Mouse (Mus musculus) kidney, postnatal 14 days (tissue): ENCODE measurements around the gene Lin28a.
A peak's percentile ranks its signal among the peaks of the same experiment; 100 is the strongest.
"Not testable (repeated sequence)": the region's sequence is repeated elsewhere in the genome, so short reads cannot be mapped to it uniquely, and the experiment has no call there.

Experiments used
- DNase-seq: peaks from one replicate; pipeline ENCODE4 v3.0.0; 2022; ENCODE audit warnings: mixed read lengths

The Lin28a gene

GRCm38 (mm10) chr4:134018038-134018778 lies 433 bp downstream of the Lin28a start:
- no peak for DNase-seq

- DNase-seq, result no peak
Measured at GRCm38 (mm10) chr4:134017201-134017865, 1.3 kb downstream of the Lin28a start.

GRCm38 (mm10) chr4:134016767-134017166 lies 1.9 kb downstream of the Lin28a start:
- no peak for DNase-seq

- DNase-seq, result no peak
Measured at GRCm38 (mm10) chr4:134016208-134016607, 2.4 kb downstream of the Lin28a start.

- DNase-seq, result no peak
Measured at GRCm38 (mm10) chr4:134012858-134013528, 5.6 kb downstream of the Lin28a start.

DNA sequence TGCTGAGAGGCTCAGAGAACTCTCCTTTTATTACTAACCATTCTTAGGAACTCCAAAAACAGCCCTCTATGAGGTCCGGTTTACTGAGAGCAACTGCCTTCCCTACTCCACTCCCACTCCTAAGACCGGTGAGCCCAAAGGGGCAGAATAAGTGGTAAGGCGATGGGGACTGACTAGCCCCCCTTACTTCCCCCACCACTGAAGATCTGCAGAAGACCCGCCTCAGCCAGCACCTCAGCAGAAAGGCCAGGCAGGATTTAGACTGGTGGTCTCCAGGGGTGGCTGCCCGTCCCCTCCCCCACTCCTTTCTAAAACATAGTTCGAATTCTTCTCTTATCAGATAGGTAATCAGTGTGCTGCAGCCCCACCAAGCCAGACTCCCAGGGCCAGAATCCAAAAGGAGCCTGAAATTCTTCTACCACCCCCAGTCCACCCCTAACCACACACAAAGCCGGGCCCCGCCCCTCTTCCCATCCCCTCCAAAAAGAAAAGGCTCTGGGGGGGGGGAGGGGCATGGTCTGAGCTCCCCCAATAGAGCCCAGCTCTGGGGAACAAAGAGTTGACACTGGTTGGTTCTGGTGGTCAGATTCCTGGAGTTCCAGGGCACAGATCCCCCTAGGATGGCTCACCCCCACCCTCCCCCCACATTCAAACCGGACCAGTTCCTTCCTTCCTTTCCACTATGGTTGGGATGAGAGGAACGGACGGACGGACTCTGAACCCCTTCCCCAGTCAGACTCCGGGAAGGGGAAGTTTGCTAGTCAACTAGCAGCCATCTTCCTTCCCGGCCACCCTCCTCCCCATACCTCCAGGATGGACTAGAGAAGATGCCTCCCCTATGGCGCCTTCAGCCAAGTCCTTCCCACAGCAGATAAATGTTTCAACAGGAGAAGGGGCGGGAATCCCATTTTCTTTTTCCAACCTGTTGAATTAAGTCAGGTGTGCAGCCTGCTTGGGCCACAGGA lies 6.9 kb downstream of the Lin28a start:
- DNase-seq, result no peak

DNA sequence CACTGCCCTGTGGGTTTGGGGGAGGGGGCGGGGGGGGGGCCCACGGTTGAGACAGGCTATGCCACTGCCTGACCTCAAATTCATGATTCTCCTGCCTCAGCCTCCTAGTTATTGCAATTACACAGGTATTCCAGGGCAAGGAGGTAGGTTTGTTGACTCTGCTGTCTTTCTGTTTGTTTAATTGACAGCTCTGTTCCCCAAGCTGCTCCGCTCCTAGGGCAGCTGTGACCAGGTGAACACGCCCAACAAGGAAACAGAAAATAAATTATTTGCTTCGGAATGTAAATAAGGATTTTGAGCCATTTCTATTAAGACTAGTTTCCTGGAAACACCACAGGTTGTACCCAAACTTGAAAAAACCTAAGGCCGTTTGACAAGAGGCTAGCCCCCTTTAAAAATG lies 8.9 kb downstream of the Lin28a start:
- DNase-seq, result no peak

- no peak for DNase-seq
Measured at GRCm38 (mm10) chr4:134006845-134007244, 11.8 kb downstream of the Lin28a start.

DNA sequence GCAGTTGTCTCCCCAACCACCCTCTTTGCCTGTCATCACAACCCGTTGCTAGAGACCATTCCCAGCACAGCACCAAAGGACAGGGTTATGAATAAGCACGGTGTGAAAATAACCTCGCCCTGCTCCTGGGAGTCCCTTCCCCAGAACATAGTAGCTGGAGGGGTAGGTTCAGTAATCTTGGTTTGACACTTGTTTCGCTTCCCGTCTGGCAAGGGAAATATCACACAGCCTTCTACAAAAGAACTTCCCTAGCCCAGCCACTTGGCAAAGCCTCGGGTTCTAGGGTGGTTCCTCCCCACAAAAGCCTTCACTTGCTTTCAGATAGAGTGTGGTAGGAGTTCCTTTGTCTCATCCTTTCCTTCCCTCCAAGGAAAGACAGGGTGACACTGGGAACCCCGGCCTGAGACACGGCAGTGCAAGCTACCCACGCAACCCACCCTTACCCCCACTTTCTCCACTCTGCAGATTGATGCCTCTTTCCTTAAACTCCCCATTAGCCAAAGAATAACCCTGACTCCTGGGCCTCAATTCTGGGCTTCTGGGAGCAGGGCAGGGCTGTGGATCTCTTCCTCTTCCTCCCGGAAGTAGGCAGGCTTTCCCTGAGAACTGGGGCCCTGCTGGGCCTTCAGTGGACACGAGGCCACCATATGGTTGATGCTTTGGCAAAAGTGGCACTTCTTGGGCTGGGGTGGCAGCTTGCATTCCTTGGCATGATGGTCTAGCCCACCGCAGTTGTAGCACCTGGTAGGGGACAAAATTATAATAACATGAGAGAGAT lies 12.9 kb downstream of the Lin28a start:
- DNase-seq, result no peak

GRCm38 (mm10) chr4:134002903-134003302 lies 15.7 kb downstream of the Lin28a start:
- DNase-seq, result no peak

GRCm38 (mm10) chr4:134002246-134002645 lies 16.4 kb downstream of the Lin28a start:
- DNase-seq, result no peak

DNA sequence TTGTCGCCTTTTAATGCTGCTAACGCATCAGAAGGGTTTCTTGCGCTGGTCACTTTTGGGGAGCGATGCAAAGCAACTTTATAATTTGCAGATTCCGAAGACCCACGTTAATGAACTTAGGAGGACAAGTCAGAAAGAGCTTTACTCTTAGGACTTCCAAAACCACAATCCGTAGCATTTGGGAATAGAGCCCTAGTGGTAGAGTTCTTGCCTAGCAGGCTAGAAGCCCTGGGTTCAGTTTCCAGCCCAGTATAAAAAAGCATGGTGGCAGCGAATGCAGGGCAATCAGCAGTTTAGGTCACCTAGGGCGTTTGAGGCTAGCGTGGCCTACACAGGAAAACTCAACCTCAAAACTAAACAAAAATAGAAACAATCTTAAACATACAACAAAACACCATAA lies 16.9 kb downstream of the Lin28a start:
- DNase-seq, result no peak

DNA sequence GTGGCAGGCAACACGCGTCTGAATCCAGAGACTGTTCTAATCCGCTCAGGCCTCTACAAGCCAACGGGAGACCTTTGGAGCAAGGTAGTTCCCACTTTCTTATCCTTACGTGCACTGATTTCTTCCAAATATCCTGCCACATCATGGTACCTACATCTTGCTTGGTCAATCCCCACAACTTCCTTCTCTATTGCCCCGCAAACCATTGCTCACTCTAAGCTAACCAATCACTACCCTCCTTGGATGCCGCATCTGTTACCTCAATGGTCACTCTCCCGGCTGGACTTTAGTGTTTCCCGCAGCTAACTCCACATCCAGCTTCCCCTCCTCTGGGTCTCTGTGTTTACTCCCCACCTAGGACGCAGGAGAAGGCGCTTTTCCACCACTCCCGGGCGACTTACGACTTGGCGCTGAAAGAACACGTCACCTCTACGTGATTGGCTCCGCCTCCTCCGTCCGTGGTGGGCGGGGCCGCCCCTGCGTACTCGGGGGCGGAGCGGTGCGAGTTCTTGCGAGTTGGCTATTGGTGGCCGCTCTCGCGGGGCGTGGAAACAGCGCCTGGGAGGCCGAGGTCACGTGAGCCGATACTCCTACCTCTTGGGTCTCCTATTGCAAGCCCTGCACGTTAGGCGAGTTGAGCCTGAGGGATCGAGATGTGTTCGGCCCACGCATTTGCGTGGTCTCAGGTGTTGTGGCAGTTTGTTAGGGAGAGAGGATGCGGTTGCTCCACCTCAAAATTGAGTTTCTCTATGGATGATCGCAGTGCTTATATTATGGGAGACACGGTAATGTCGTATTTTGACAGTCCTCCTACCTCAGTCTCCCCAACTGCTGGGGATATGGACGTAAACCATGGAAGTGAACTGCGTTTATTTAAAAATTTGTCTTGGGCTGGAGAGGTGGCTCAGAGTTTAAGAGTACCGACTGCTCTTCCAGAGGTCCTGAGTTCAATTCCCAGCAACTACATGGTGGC lies 17.9 kb downstream of the Lin28a start, which contains the start of gene Dhdds:
TSS of gene Dhdds (minus strand) at position 453 of the 973 bp plus-strand sequence.
- DNase-seq, result peak; percentile 96

- DNase-seq, result peak; percentile 19
Measured at GRCm38 (mm10) chr4:133994697-133995096, 23.9 kb downstream of the Lin28a start.

DNA sequence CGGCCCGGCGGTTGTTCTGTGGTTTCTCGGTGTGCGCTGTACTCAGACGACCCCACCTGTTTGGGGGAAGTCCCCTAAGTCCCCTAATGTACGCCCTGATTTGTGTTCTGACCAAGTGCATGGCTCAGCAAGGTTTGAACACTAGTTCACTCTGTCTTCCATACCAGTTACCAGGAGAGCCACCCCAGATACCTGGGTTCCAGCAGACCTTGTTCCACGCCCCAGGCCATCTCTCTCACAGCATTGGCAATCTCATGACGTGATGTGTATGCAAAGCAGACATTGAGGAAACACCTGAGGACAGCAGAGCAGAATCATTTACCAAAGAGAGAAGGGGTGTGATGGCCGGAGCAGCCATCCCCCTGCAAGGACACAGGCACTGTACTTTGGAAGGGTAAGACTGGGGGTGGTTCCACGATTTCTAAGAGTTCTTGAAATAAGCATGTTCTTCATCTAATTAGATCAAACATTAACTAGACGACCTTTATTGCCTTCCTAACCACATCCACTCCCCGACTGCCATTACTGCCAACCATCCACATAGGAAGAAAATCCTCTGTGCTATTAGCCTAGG lies 27.5 kb downstream of the Lin28a start:
- peak; percentile 53 for DNase-seq

DNA sequence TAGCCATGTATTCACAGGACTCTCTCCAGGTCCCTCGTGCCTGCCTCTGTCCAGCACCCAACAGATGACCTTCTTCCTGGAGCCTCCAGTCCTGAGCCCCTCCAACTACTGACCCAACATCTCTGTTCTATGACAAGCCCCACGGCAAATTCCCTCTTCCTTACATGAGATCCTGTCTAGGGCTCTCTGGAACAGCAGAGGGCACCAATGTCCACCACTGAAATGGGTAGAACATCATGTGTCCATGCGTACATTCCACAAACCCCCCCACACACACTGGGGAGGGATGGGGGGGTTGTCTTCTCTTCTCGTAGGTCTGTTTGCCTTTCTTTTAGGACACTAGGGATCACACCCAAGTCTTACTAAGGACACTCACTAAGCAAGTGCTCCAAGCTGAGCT lies 28.6 kb downstream of the Lin28a start:
- DNase-seq, result no peak

- not testable (repeated sequence) for DNase-seq
Measured at GRCm38 (mm10) chr4:133988289-133988688, 30.4 kb downstream of the Lin28a start.

DNA sequence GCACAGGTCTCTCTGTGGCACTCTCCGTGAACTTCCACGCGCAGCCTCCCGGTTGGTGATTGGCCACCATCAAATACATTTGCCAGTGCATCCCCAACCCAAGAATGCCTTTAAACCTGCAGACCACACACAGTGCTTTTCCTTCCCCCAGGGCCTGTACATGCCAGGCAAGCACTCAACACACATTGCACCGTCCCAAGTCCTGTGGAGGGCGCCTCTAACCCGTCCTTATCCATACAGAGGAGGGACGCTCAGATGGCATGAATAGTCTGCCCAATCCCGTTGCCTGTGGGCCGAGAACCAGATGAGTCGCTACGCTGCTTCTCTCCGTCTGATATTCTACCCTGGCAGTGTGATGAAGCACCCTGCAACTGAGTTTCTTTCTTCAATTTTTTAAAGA lies 35.7 kb downstream of the Lin28a start:
- DNase-seq, result no peak

DNA sequence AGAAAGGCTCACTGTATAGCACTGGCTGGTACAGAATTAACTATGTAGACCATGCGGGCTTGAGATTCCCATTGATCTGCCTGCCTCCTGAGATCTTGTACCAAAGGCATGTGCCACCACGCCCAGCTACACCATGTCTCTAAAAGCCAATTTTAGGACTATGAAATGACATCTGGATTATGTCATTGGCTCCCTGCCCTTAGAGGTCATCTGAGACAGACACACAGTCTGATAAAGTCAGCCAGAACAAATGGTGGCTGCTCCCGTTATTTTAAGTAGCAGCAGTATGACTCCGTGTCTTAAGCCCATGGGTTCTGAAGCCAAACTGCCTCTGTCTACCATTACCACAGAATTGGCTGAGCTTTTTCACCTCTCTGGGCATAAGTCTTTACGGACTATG lies 38.1 kb downstream of the Lin28a start:
- DNase-seq, result no peak

GRCm38 (mm10) chr4:133978021-133978711 lies 40.5 kb downstream of the Lin28a start:
- no peak for DNase-seq
